Mouse (Mus musculus) lung, embryonic 16.5 days (tissue): ENCODE data around the gene Camk2g. TPM values are rescaled to one million over a fixed set of nuclear protein-coding genes. Genes with fewer than 3 reads are reported as not detected.
A peak's percentile ranks its signal among the peaks of the same experiment; 100 is the strongest.

Source experiments
- ATAC-seq: fragments of 200-750 bp; cut with Nextera tagmentation; 2 replicates; pipeline ENCODE4 v1.8.0; 2017; ENCODE audit warnings: low read depth, mild to moderate bottlenecking, moderate library complexity
- H3K27ac ChIP-seq: fragments of 300-500 bp; sonication (generic); 2 replicates; pipeline ENCODE4 v1.5.1; 2014; ENCODE audit warnings: mild to moderate bottlenecking, control low read depth, low read length
- H3K27me3 ChIP-seq: fragments of 300-500 bp; sonication (generic); 2 replicates; pipeline ENCODE4 v1.6.1; 2014; ENCODE audit warnings: low read depth, low read length, mixed read lengths; ENCODE audit not compliant: control insufficient read depth, insufficient read depth
- H3K36me3 ChIP-seq: fragments of 300-500 bp; sonication (generic); 2 replicates; pipeline ENCODE4 v1.6.1; 2014; ENCODE audit warnings: low read length; ENCODE audit not compliant: control insufficient read depth, insufficient read depth
- H3K4me1 ChIP-seq: fragments of 300-500 bp; sonication (generic); replicated peaks from 2 replicates; pipeline ENCODE4 v1.6.1; 2014; ENCODE audit warnings: low read length, mixed read lengths; ENCODE audit not compliant: control insufficient read depth, insufficient read depth
- H3K4me2 ChIP-seq: fragments of 300-500 bp; sonication (generic); 2 replicates; pipeline ENCODE4 v1.6.1; 2014; ENCODE audit warnings: low read depth, low read length, control low read depth
- H3K4me3 ChIP-seq: fragments of 300-500 bp; sonication (generic); 2 replicates; pipeline ENCODE4 v1.5.1; 2014; ENCODE audit warnings: mild to moderate bottlenecking, low read length, control low read depth
- H3K9ac ChIP-seq: fragments of 300-500 bp; sonication (generic); 2 replicates; pipeline ENCODE4 v1.6.1; 2014; ENCODE audit warnings: low read length, control low read depth
- H3K9me3 ChIP-seq: fragments of 300-500 bp; sonication (generic); 2 replicates; pipeline ENCODE4 v1.6.1; 2016; ENCODE audit warnings: low read length; ENCODE audit not compliant: control insufficient read depth
- WGBS: fragments of 180-500 bp; shearing (Covaris S2); extraction: QIAGEN DNeasy Blood & Tissue Kit; methylation state at CpG from one replicate; pipeline ENCODE4 v1.1.7; 2014; 5-methylcytosine and 5-hydroxymethylcytosine counted together
- polyA plus RNA-seq: library from polyadenylated mRNA; unstranded; fragments of >200 nt; fragmentation: Nextera tagmentation; extraction: Ambion mirVana; gene quantifications from 2 replicates; pipeline ENCODE4 v1.2.1, GENCODE M21; 2015

Camk2g gene
- polyA plus RNA-seq, 1 experiment from 2014 or later: 37.0 TPM

DNA sequence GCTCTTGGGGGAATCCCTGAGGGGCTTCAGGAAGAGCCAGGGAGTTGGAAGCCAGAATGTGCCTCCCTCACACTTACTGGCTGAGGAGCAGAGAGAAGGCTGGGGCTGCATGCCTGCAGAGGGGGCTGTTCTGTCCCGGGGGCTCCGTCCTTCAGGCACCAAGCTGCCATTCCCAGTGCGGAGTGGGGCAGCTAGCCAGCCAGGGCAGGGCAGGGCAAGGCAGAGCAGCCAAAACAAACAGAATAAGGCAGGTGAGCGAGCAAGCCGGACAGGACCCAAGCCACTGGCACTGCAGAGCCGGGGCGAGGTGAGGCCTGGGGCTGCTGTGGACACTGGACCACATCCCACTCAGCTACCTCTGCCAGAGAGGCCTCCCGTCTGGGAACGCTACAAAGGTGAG, 52.6 kb downstream of the Camk2g start:
- no peaks in the 10 kb centered on the region for H3K4me1 ChIP-seq
- no peak overlapping the region for H3K4me3 ChIP-seq
- 70% methylated on average over 9 of the region's 9 CpGs for WGBS
- H3K9ac ChIP-seq: no peak overlapping the region
- no peak for ATAC-seq
- no peak overlapping the region for H3K27ac ChIP-seq
- H3K36me3 ChIP-seq: peaks cover 9% of the 10 kb centered on the region
- no peaks in the 10 kb centered on the region for H3K9me3 ChIP-seq
- no peak overlapping the region for H3K4me2 ChIP-seq
- no peaks in the 10 kb centered on the region for H3K27me3 ChIP-seq

GRCm38 (mm10) chr14:20738511-20738910, 55.4 kb downstream of the Camk2g start:
- WGBS: 82% methylated on average over 8 of the region's 8 CpGs
- no peaks in the 10 kb centered on the region for H3K27me3 ChIP-seq
- peaks cover 6% of the 10 kb centered on the region; the same call in 1 of the 2 replicates for H3K36me3 ChIP-seq
- no peaks in the 10 kb centered on the region for H3K9me3 ChIP-seq
- H3K4me1 ChIP-seq: peaks cover 2% of the 10 kb centered on the region
- ATAC-seq: no peak
- no peak overlapping the region for H3K27ac ChIP-seq
- H3K9ac ChIP-seq: no peak overlapping the region
- H3K4me2 ChIP-seq: no peak overlapping the region
- no peak overlapping the region for H3K4me3 ChIP-seq

DNA sequence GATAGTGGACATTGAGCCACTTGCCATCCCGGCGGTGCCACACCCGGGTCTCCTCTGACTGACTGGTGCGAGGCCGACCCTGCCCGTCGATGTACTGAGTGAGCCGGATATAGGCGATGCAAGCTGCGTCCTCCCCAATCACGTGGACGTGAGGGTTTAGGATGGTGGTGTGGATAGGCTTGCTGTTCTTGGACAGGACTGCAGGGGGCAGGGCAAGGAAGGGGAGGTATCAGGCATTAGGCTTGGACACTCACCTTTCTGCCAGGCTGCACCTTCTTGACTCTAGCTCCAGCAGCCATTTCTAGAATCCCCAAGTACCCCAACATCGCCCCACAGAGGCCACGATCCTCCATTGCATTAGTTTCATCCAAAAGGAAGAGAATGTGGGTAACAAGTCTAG, 56.6 kb downstream of the Camk2g start:
- Histone ChIP-seq H3K9ac (no peak overlapping the region), H3K27ac (no peak overlapping the region), H3K4me3 (no peak overlapping the region), H3K9me3 (no peaks in the 10 kb centered on the region), H3K4me2 (no peak overlapping the region), H3K4me1 (peaks cover 8% of the 10 kb centered on the region), H3K27me3 (no peaks in the 10 kb centered on the region), H3K36me3 (peaks cover 8% of the 10 kb centered on the region; the same call in 1 of the 2 replicates)
- WGBS: 33% methylated on average over 14 of the region's 14 CpGs
- no peak for ATAC-seq

- no peak for ATAC-seq
- Histone ChIP-seq H3K27me3 (no peaks in the 10 kb centered on the region), H3K4me2 (no peak overlapping the region), H3K27ac (no peak overlapping the region), H3K36me3 (peaks cover 8% of the 10 kb centered on the region; the same call in 1 of the 2 replicates), H3K4me3 (no peak overlapping the region), H3K4me1 (peaks cover 8% of the 10 kb centered on the region), H3K9me3 (no peaks in the 10 kb centered on the region), H3K9ac (no peak overlapping the region)
- 76% methylated on average over 13 of the region's 13 CpGs for WGBS
Measured at GRCm38 (mm10) chr14:20735892-20736390, 57.9 kb downstream of the Camk2g start.

- Histone ChIP-seq H3K36me3 (peaks cover 11% of the 10 kb centered on the region), H3K4me2 (no peak overlapping the region), H3K27ac (peak overlapping the region; percentile 3; the same call in 1 of the 2 replicates)
Measured at GRCm38 (mm10) chr14:20735052-20735451, 58.8 kb downstream of the Camk2g start.

DNA sequence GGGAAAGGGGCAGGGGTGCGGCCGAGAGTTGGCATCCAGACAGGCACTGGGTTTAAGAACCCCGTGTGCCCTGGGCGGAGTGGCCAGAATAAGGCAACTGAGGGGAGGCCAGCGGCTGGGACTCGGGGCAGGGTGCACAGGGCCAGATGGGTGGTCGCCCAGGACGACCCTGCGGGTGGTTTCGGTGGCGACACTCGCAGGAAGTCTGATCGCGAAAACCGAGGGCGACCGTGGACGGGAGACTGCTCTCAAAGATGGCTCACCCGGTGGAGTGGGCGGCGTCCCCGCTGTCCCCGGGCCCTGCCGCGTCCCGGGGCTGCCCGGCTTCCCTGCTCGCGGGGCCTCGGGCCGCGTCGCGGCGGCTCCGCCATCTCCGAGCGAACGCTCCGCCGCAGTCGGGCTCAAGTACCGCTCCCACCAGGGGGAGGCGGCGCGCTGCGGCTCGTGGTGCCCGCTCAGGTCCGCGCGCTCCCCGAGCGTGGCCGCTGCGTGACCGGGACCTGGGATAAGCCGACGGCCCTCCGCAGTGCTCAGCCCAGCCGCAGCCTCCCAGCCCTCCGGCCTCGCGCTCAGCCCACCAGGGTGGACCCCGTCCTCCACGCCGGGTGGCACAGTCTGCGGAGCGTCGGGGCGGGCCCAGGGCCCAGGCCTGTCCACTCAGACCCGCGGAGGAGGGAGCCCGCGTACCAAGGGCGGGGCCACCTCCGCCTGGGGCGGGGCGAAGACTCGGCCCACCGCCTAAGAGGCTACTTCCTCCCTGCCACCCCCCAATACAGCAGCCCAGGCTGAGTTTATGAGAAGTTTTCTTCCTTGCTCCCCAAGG, 59.7 kb downstream of the Camk2g start, which contains the start of gene Ndst2:
Gene Ndst2, minus strand, starts transcription at position 611 of the 823 bp plus-strand sequence.
- H3K27me3 ChIP-seq: no peaks in the 10 kb centered on the region

More at GRCm38 (mm10) chr14:20735052-20735451, 58.8 kb downstream of the Camk2g start:
- no peaks in the 10 kb centered on the region for H3K27me3 ChIP-seq
- WGBS: 39% methylated on average over 2 of the region's 2 CpGs
- no peaks in the 10 kb centered on the region for H3K9me3 ChIP-seq
- no peak for ATAC-seq
- no peak overlapping the region for H3K4me3 ChIP-seq
- no peak overlapping the region for H3K9ac ChIP-seq
- H3K4me1 ChIP-seq: peaks cover 8% of the 10 kb centered on the region

GRCm38 (mm10) chr14:20733041-20733951, 60.6 kb downstream of the Camk2g start:
- H3K27ac ChIP-seq: peak overlapping the region; percentile 91
- H3K4me2 ChIP-seq: peak overlapping the region; percentile 83
- no peak; the same call in 1 of the 2 replicates for ATAC-seq
- H3K36me3 ChIP-seq: peaks cover 24% of the 10 kb centered on the region
- peaks cover 8% of the 10 kb centered on the region for H3K4me1 ChIP-seq
- no peaks in the 10 kb centered on the region for H3K27me3 ChIP-seq
- no peaks in the 10 kb centered on the region for H3K9me3 ChIP-seq
- H3K4me3 ChIP-seq: peak overlapping the region; percentile 80
- 36% methylated on average over 12 of the region's 12 CpGs for WGBS
- H3K9ac ChIP-seq: peak overlapping the region; percentile 91

More for the DNA sequence above, 59.7 kb downstream of the Camk2g start, which contains the start of gene Ndst2:
- Histone ChIP-seq H3K36me3 (peaks cover 20% of the 10 kb centered on the region), H3K27ac (peak within 1 kb of the TSS; percentile 91), H3K9me3 (no peaks in the 10 kb centered on the region), H3K4me2 (peak within 1 kb of the TSS; percentile 83), H3K4me3 (peak within 1 kb of the TSS; percentile 80), H3K4me1 (peaks cover 8% of the 10 kb centered on the region), H3K9ac (peak within 1 kb of the TSS; percentile 91)
- WGBS: under 1% methylated on average over 65 of the region's 81 CpGs
- ATAC-seq: peak; percentile 99

- 84% methylated on average over 9 of the region's 9 CpGs for WGBS
- peaks cover 29% of the 10 kb centered on the region for H3K36me3 ChIP-seq
- no peaks in the 10 kb centered on the region for H3K9me3 ChIP-seq
Measured at GRCm38 (mm10) chr14:20730853-20731602, 62.9 kb downstream of the Camk2g start.

More at GRCm38 (mm10) chr14:20730853-20731602, 62.9 kb downstream of the Camk2g start:
- no peak for ATAC-seq
- H3K4me3 ChIP-seq: no peak overlapping the region
- H3K9ac ChIP-seq: no peak overlapping the region
- no peak overlapping the region for H3K4me2 ChIP-seq
- H3K27ac ChIP-seq: no peak overlapping the region
- H3K4me1 ChIP-seq: peaks cover 8% of the 10 kb centered on the region
- no peaks in the 10 kb centered on the region for H3K27me3 ChIP-seq
